Mouse (Mus musculus): ENCODE results near the gene Tmtc4. TPM values are rescaled to one million over a fixed set of nuclear protein-coding genes. Genes with fewer than 3 reads are reported as not detected.

The Tmtc4 gene
- polyA plus RNA-seq, 1 experiment: 8.4 TPM

GRCm38 (mm10) chr14:122953331-122953730 is 30.5 kb downstream of the Tmtc4 start:
- peak; percentile 30 for DNase-seq
- 8% methylated on average over 1 of the region's 1 CpGs for WGBS
- H3K4me1 ChIP-seq (replicated peaks; ENCODE audit: control insufficient read depth, insufficient read depth, low read length): no peaks in the 10 kb centered on the region

GRCm38 (mm10) chr14:122952556-122952955 is 31.3 kb downstream of the Tmtc4 start:
- Histone ChIP-seq H3K4me3 (ENCODE audit: control insufficient read depth, insufficient read depth, low read length) (no peak overlapping the region), H3K4me1 (replicated peaks; ENCODE audit: control insufficient read depth, insufficient read depth, low read length) (no peaks in the 10 kb centered on the region), H3K27me3 (ENCODE audit: control insufficient read depth, insufficient read depth, low read length) (no peaks in the 10 kb centered on the region), H3K27ac (ENCODE audit: control insufficient read depth, insufficient read depth, low read length) (no peak overlapping the region), H3K36me3 (ENCODE audit: control insufficient read depth, insufficient read depth, low read length) (no peaks in the 10 kb centered on the region)
- TF ChIP-seq POLR2A (IDR thresholded peaks at IDR 0.05; ENCODE audit: control insufficient read depth, extremely low read depth, insufficient read depth, low read length, poor library complexity): no peak
- TF ChIP-seq CTCF (IDR thresholded peaks at IDR 0.05; ENCODE audit: borderline replicate concordance, control insufficient read depth, extremely low read depth, insufficient read depth, low read length, poor library complexity): no peak
- no peak for DNase-seq
- 100% methylated on average over 1 of the region's 1 CpGs for WGBS

More at GRCm38 (mm10) chr14:122953331-122953730, 30.5 kb downstream of the Tmtc4 start:
- Histone ChIP-seq H3K27ac (ENCODE audit: control insufficient read depth, insufficient read depth, low read length) (no peak overlapping the region), H3K27me3 (ENCODE audit: control insufficient read depth, insufficient read depth, low read length) (no peaks in the 10 kb centered on the region), H3K36me3 (ENCODE audit: control insufficient read depth, insufficient read depth, low read length) (no peaks in the 10 kb centered on the region), H3K4me3 (ENCODE audit: control insufficient read depth, insufficient read depth, low read length) (no peak overlapping the region)
- TF ChIP-seq POLR2A (IDR thresholded peaks at IDR 0.05; ENCODE audit: control insufficient read depth, extremely low read depth, insufficient read depth, low read length, poor library complexity): no peak

- DNase-seq: no peak
- 11% methylated on average over 6 of the region's 6 CpGs for WGBS
- TF ChIP-seq POLR2A (IDR thresholded peaks at IDR 0.05; ENCODE audit: control insufficient read depth, extremely low read depth, insufficient read depth, low read length, poor library complexity): no peak
- no peak for TF ChIP-seq CTCF (IDR thresholded peaks at IDR 0.05; ENCODE audit: borderline replicate concordance, control insufficient read depth, extremely low read depth, insufficient read depth, low read length, poor library complexity)
- no peak overlapping the region for H3K27ac ChIP-seq (ENCODE audit: control insufficient read depth, insufficient read depth, low read length)
- no peaks in the 10 kb centered on the region for H3K27me3 ChIP-seq (ENCODE audit: control insufficient read depth, insufficient read depth, low read length)
- no peak overlapping the region for H3K4me3 ChIP-seq (ENCODE audit: control insufficient read depth, insufficient read depth, low read length)
- H3K4me1 ChIP-seq (replicated peaks; ENCODE audit: control insufficient read depth, insufficient read depth, low read length): no peaks in the 10 kb centered on the region
- no peaks in the 10 kb centered on the region for H3K36me3 ChIP-seq (ENCODE audit: control insufficient read depth, insufficient read depth, low read length)
Measured at GRCm38 (mm10) chr14:122951676-122952445, 32.0 kb downstream of the Tmtc4 start.

GRCm38 (mm10) chr14:122950915-122951314 is 32.9 kb downstream of the Tmtc4 start:
- Histone ChIP-seq H3K4me1 (replicated peaks; ENCODE audit: control insufficient read depth, insufficient read depth, low read length) (no peaks in the 10 kb centered on the region), H3K27me3 (ENCODE audit: control insufficient read depth, insufficient read depth, low read length) (no peaks in the 10 kb centered on the region), H3K4me3 (ENCODE audit: control insufficient read depth, insufficient read depth, low read length) (no peak overlapping the region), H3K36me3 (ENCODE audit: control insufficient read depth, insufficient read depth, low read length) (no peaks in the 10 kb centered on the region), H3K27ac (ENCODE audit: control insufficient read depth, insufficient read depth, low read length) (no peak overlapping the region)
- no peak for DNase-seq
- WGBS: 100% methylated on average over 1 of the region's 1 CpGs
- TF ChIP-seq POLR2A (IDR thresholded peaks at IDR 0.05; ENCODE audit: control insufficient read depth, extremely low read depth, insufficient read depth, low read length, poor library complexity) (no peak), CTCF (IDR thresholded peaks at IDR 0.05; ENCODE audit: borderline replicate concordance, control insufficient read depth, extremely low read depth, insufficient read depth, low read length, poor library complexity) (no peak)

GRCm38 (mm10) chr14:122943475-122943853 is 40.4 kb downstream of the Tmtc4 start:
- H3K27ac ChIP-seq (ENCODE audit: control insufficient read depth, insufficient read depth, low read length): no peak overlapping the region
- H3K36me3 ChIP-seq (ENCODE audit: control insufficient read depth, insufficient read depth, low read length): no peaks in the 10 kb centered on the region
- TF ChIP-seq CTCF (IDR thresholded peaks at IDR 0.05; ENCODE audit: borderline replicate concordance, control insufficient read depth, extremely low read depth, insufficient read depth, low read length, poor library complexity) (no peak), POLR2A (IDR thresholded peaks at IDR 0.05; ENCODE audit: control insufficient read depth, extremely low read depth, insufficient read depth, low read length, poor library complexity) (no peak)
- H3K4me1 ChIP-seq (replicated peaks; ENCODE audit: control insufficient read depth, insufficient read depth, low read length): no peaks in the 10 kb centered on the region
- no peak overlapping the region for H3K4me3 ChIP-seq (ENCODE audit: control insufficient read depth, insufficient read depth, low read length)
- no peaks in the 10 kb centered on the region for H3K27me3 ChIP-seq (ENCODE audit: control insufficient read depth, insufficient read depth, low read length)
- whole genome bisulfite sequencing: 99% methylated on average over 3 of the region's 3 CpGs
- no peak for DNase-seq

GRCm38 (mm10) chr14:122942757-122943474 is 40.9 kb downstream of the Tmtc4 start:
- Histone ChIP-seq H3K4me3 (ENCODE audit: control insufficient read depth, insufficient read depth, low read length) (no peak overlapping the region), H3K36me3 (ENCODE audit: control insufficient read depth, insufficient read depth, low read length) (no peaks in the 10 kb centered on the region), H3K27ac (ENCODE audit: control insufficient read depth, insufficient read depth, low read length) (no peak overlapping the region), H3K4me1 (replicated peaks; ENCODE audit: control insufficient read depth, insufficient read depth, low read length) (no peaks in the 10 kb centered on the region), H3K27me3 (ENCODE audit: control insufficient read depth, insufficient read depth, low read length) (no peaks in the 10 kb centered on the region)
- TF ChIP-seq CTCF (IDR thresholded peaks at IDR 0.05; ENCODE audit: borderline replicate concordance, control insufficient read depth, extremely low read depth, insufficient read depth, low read length, poor library complexity) (no peak), POLR2A (IDR thresholded peaks at IDR 0.05; ENCODE audit: control insufficient read depth, extremely low read depth, insufficient read depth, low read length, poor library complexity) (no peak)
- 97% methylated on average over 4 of the region's 4 CpGs for WGBS
- no peak for DNase-seq

Measured in thymus, adult 2 months (tissue).